Mouse (Mus musculus) liver, embryonic 14.5 days (tissue): ENCODE results near the gene Mrs2. TPM values are rescaled to one million over a fixed set of nuclear protein-coding genes. Genes with fewer than 3 reads are reported as not detected.

ENCODE experiments used
- ATAC-seq: fragments of 200-750 bp; cut with Nextera tagmentation; 2 replicates; pipeline ENCODE4 v1.8.0; 2017; ENCODE audit warnings: moderate number of reproducible peaks, mild to moderate bottlenecking, moderate library complexity; ENCODE audit not compliant: insufficient read depth
- DNase-seq, 3 experiments: peaks; one replicate each; pipeline ENCODE4 v3.0.0-alpha.2; 2012 to 2013; ENCODE audit warnings: low read depth in 3 of 3, low spot score in 3 of 3
- H3K27ac ChIP-seq: fragments of 300-500 bp; sonication (generic); 2 replicates; pipeline ENCODE4 v1.5.1; 2014; ENCODE audit warnings: moderate library complexity, mild to moderate bottlenecking, control low read depth, inconsistent platforms
- H3K27me3 ChIP-seq: fragments of 300-500 bp; sonication (generic); 2 replicates; pipeline ENCODE4 v1.6.1; 2014; ENCODE audit warnings: mild to moderate bottlenecking, low read length, moderate library complexity; ENCODE audit not compliant: control insufficient read depth, insufficient read depth
- H3K36me3 ChIP-seq: fragments of 300-500 bp; sonication (generic); replicated peaks from 2 replicates; pipeline ENCODE4 v1.6.1; 2014; ENCODE audit warnings: low read depth; ENCODE audit not compliant: control insufficient read depth, insufficient read depth
- H3K4me1 ChIP-seq, 2 experiments: fragments of 200-500 bp in 1 of 2; fragments of 300-500 bp in 1 of 2; sonication (generic) in 1 of 2; replicated peaks; 2 replicates each; pipeline ENCODE4 v1.6.1; 2012 to 2014; ENCODE audit warnings: antibody characterized with exemption in 1 of 2, inconsistent platforms in 1 of 2, low read length in 1 of 2; ENCODE audit not compliant: control insufficient read depth in 2 of 2, insufficient read depth in 2 of 2
- H3K4me2 ChIP-seq: fragments of 300-500 bp; sonication (generic); 2 replicates; pipeline ENCODE4 v1.6.1; 2014; ENCODE audit warnings: low read depth, mild to moderate bottlenecking, control low read depth, moderate library complexity
- H3K4me3 ChIP-seq, 2 experiments: fragments of 200-500 bp in 1 of 2; fragments of 300-500 bp in 1 of 2; sonication (generic) in 1 of 2; 2 replicates each; pipeline ENCODE4 v1.5.1; 2012 to 2014; ENCODE audit warnings: low read depth in 2 of 2, low read length in 2 of 2, mild to moderate bottlenecking in 2 of 2, control low read depth in 1 of 2, inconsistent platforms in 1 of 2, moderate library complexity in 1 of 2; ENCODE audit not compliant: insufficient read depth in 1 of 2
- H3K9ac ChIP-seq: fragments of 300-500 bp; sonication (generic); replicated peaks from 2 replicates; pipeline ENCODE4 v1.6.1; 2014; ENCODE audit warnings: mild to moderate bottlenecking, control low read depth, moderate library complexity
- H3K9me3 ChIP-seq: fragments of 300-500 bp; sonication (generic); 2 replicates; pipeline ENCODE4 v1.6.1; 2016; ENCODE audit warnings: low read length, mixed read lengths; ENCODE audit not compliant: control insufficient read depth
- CTCF ChIP-seq: IDR thresholded peaks from 2 replicates; pipeline ENCODE4 v1.5.1; 2016; ENCODE audit warnings: antibody characterized with exemption, low read depth, control low read depth
- EP300 ChIP-seq: IDR thresholded peaks from 2 replicates; pipeline ENCODE4 v1.6.1; 2016; ENCODE audit warnings: antibody characterized with exemption, low read depth
- WGBS: fragments of 180-500 bp; shearing (Covaris S2); extraction: QIAGEN DNeasy Blood & Tissue Kit; methylation state at CpG from one replicate; pipeline ENCODE4 v1.1.7; 2014; ENCODE audit not compliant: insufficient replicate concordance; 5-methylcytosine and 5-hydroxymethylcytosine counted together
- polyA plus RNA-seq, 2 experiments: library from polyadenylated mRNA; depleted of rRNA in 1 of 2; stranded (reverse) in 1 of 2; unstranded in 1 of 2; fragments of >200 nt; fragmentation: Nextera tagmentation in 1 of 2; extraction: Ambion mirVana in 1 of 2; gene quantifications; 2 replicates each; pipeline versions ENCODE4 v1.2.1 to v1.2.3; 2012 to 2014

Gene Mrs2
- polyA plus RNA-seq, 2 experiments, result 8.4 to 17.7 TPM

DNA sequence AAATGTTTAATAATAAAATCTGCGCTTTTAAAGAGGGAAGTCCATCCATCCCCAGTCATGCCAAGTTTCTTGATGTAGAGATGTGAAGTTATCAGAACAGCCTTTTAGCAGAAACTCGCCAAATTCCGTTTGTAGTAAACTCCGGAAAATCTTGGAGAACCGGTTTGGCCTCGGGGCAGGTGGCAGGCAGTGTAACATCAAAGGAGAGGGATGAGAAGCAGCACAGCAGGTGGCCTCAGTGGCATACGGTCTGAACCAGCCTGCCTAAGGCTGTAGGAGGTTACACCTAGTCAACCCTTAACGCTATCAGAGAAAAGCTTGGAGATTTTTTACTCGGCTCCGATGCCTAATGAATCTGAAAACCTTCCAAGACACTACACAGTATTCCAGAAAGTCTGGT lies 64.7 kb downstream of the Mrs2 start:
- Histone ChIP-seq H3K27ac (no peak overlapping the region), H3K4me3 (no peak overlapping the region), H3K27me3 (no peaks in the 10 kb centered on the region; the same call in 1 of the 2 replicates), H3K4me1 (peaks cover 0 to 5% of the 10 kb centered on the region in 2 experiments; a peak in 2 of 4 replicates), H3K4me2 (no peak overlapping the region), H3K9ac (no peak overlapping the region), H3K9me3 (no peaks in the 10 kb centered on the region), H3K36me3 (no peaks in the 10 kb centered on the region)
- ATAC-seq (no peak), DNase-seq (no peak)
- TF ChIP-seq CTCF (no peak), EP300 (no peak)
- 20% methylated on average over 10 of the region's 10 CpGs for WGBS

DNA sequence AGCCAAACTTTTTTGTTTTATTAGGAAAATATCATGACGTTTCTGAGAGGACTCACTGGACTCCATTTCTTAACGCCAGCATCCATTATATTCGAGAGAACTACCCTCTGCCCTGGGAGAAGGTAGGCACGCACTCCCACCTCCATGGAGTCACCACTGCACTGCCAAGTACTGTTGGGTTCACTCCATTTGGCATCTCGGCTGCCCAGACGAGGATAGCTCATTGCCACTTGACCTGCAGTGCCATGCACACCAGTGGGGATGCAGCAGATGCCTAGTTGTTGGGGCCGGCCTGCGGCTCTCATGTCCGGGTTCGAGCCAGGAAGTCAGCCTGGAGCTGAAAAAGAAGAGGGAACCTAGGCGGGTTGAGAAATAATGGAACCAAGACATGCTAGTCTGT lies 65.1 kb downstream of the Mrs2 start:
- H3K4me1 ChIP-seq, result peaks cover 0 to 2% of the 10 kb centered on the region in 2 experiments; a peak in 2 of 4 replicates
- H3K9me3 ChIP-seq, result no peaks in the 10 kb centered on the region
- no peak overlapping the region for H3K9ac ChIP-seq
- no peak overlapping the region for H3K27ac ChIP-seq
- no peaks in the 10 kb centered on the region for H3K36me3 ChIP-seq
- WGBS, result 30% methylated on average over 11 of the region's 11 CpGs
- H3K27me3 ChIP-seq, result no peaks in the 10 kb centered on the region; the same call in 1 of the 2 replicates
- TF ChIP-seq CTCF (no peak), EP300 (no peak)
- no peak overlapping the region for H3K4me3 ChIP-seq
- H3K4me2 ChIP-seq, result no peak overlapping the region
- ATAC-seq (no peak), DNase-seq (no peak)

DNA sequence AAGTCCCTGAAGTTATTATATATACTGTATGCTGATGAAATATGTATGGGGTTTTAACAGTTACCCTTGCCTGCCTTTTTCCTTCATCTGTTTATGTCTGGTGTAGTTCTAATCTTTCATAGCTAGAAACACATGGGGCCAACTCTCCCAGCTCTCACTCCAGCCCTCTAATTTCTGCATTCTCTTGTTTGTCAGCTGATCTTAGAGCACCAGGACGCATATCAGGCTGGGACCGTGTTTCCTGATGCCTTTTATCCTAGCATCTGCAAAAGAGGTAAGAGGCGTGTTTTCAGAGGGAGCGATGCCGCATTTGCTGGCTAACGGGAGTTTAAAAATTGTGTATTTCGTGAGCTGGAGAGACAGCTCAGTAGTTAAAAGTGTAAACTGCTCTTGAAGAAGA lies 67.5 kb downstream of the Mrs2 start:
- ATAC-seq (no peak), DNase-seq (no peak)
- Histone ChIP-seq H3K27me3 (no peaks in the 10 kb centered on the region; the same call in 1 of the 2 replicates), H3K4me2 (no peak overlapping the region), H3K4me1 (peaks cover 0 to 4% of the 10 kb centered on the region in 2 experiments; a peak in 2 of 4 replicates), H3K27ac (no peak overlapping the region), H3K4me3 (no peak overlapping the region), H3K9ac (no peak overlapping the region), H3K9me3 (no peaks in the 10 kb centered on the region), H3K36me3 (no peaks in the 10 kb centered on the region)
- 32% methylated on average over 7 of the region's 7 CpGs for WGBS
- TF ChIP-seq EP300, result no peak
- TF ChIP-seq CTCF, result no peak

DNA sequence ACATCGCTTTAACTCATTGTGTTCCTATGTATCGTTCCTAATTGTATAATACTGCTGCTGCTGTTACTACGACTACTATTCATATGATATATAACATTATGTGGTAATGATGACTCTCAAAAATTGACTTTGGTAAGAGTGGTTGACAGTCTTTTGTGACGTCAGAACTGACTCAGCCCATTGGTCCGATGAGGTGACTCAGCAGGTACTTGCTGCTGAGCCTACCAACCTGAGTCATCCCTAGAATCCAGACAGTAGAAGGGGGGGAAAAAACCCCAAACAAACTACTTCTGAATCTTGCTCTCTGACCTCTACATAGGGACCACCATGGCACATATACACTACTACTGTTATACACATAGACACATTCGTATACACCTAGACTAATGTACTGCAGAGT lies 71.3 kb downstream of the Mrs2 start:
- DNase-seq (no peak), ATAC-seq (no peak)
- Histone ChIP-seq H3K36me3 (no peaks in the 10 kb centered on the region), H3K9me3 (no peaks in the 10 kb centered on the region), H3K27ac (no peak overlapping the region), H3K27me3 (no peaks in the 10 kb centered on the region), H3K4me2 (no peak overlapping the region), H3K4me3 (no peak overlapping the region), H3K9ac (no peak overlapping the region), H3K4me1 (peaks cover 0 to 4% of the 10 kb centered on the region in 2 experiments; a peak in 2 of 4 replicates)
- no peak for TF ChIP-seq EP300
- TF ChIP-seq CTCF, result no peak
- WGBS, result 71% methylated on average over 6 of the region's 6 CpGs

DNA sequence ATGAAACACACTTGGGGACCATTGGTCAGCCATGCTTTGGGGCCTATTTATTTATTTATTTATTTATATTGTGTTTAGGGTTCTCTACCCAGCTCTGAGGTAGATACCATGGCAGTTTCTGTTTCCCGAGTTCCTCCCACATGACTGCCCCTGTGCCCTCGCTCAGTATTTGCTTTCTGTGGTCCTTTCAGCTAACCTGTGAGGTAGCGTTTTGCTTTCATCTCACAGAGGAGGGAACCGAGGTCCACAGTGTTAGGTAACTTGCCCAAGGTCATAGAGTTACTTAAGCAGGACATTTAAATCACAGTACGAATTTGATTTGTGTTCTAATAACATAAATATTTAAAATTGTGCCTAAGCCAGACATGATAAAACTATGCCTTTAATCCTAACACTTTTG lies 73.0 kb downstream of the Mrs2 start:
- H3K9ac ChIP-seq, result no peak overlapping the region
- peak; percentile 43; the same call in 1 of the 2 replicates for ATAC-seq
- TF ChIP-seq EP300 (no peak), CTCF (no peak)
- H3K27me3 ChIP-seq, result no peaks in the 10 kb centered on the region
- no peak overlapping the region for H3K27ac ChIP-seq
- 44% methylated on average over 5 of the region's 5 CpGs for WGBS
- DNase-seq, result no peak
- H3K4me3 ChIP-seq, result no peak overlapping the region
- H3K36me3 ChIP-seq, result no peaks in the 10 kb centered on the region
- H3K9me3 ChIP-seq, result no peaks in the 10 kb centered on the region
- H3K4me1 ChIP-seq, result peaks cover 0 to 8% of the 10 kb centered on the region in 2 experiments; a peak in 2 of 4 replicates
- H3K4me2 ChIP-seq, result no peak overlapping the region
